ENCODE assay signal across 14 mouse cellular contexts in the genomic region with DNA sequence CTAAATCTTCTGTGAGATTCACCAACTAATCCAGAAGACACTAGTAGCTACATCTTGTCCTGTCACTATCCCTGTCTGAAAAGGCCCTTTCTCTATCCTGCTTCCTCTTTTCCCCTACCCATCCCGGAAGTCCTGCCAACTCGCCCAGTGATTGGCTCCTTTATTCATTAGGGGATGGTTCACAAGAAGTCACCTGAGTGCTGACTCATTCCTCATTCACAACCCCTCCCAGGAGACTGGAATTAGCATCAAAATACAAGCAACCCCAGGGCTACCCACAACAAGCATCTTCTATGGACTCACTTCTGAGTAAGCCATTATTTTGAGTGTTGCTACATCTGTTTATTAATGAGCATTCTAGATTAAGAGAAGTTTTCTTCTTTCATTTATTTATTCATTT.
"Had no signal": no experiment of that assay in that cellular context is flagged by ENCODE, and none has a peak within 500 bp of the region (broad histone marks: within the 10 kb centered on the region; RNA-seq: fewer than 3 reads in every experiment).

No protein-coding gene starts in this region.

- H3K36me3 ChIP-seq: limb, embryonic 10.5 days; limb, embryonic 13.5 days; liver, embryonic 13.5 days had no signal

- DNase-seq: kidney, postnatal 25 days; layer of hippocampus, adult 9-11 months; liver, embryonic 13.5 days; lung, adult 2 months; lung, postnatal 14 days; lung, postnatal 4 days; midbrain, embryonic 14.5 days; spleen, adult 18-20 months; thymus, adult 18-20 months; thymus, postnatal 36 days had no signal

- H3K4me3 ChIP-seq: layer of hippocampus, adult 2 months; limb, embryonic 10.5 days; limb, embryonic 13.5 days; liver, embryonic 13.5 days had no signal

- H3K4me1 ChIP-seq: limb, embryonic 10.5 days; limb, embryonic 13.5 days; liver, embryonic 13.5 days had no signal

- H3K9me3 ChIP-seq: limb, embryonic 10.5 days; limb, embryonic 13.5 days; liver, embryonic 13.5 days had no signal

- H3K9ac ChIP-seq: limb, embryonic 13.5 days; liver, embryonic 13.5 days had no signal

- H3K27ac ChIP-seq: kidney, postnatal 0 days; layer of hippocampus, adult 2 months; limb, embryonic 10.5 days; limb, embryonic 13.5 days; liver, embryonic 13.5 days had no signal

- H3K27me3 ChIP-seq: limb, embryonic 13.5 days; liver, embryonic 13.5 days had no signal
